Mouse (Mus musculus): ENCODE results near the gene Map3k21. TPM values are rescaled to one million over a fixed set of nuclear protein-coding genes. Genes with fewer than 3 reads are reported as not detected.

Map3k21 gene
- polyA plus RNA-seq, 1 experiment from 2014 or later, result 0.64 TPM

DNA sequence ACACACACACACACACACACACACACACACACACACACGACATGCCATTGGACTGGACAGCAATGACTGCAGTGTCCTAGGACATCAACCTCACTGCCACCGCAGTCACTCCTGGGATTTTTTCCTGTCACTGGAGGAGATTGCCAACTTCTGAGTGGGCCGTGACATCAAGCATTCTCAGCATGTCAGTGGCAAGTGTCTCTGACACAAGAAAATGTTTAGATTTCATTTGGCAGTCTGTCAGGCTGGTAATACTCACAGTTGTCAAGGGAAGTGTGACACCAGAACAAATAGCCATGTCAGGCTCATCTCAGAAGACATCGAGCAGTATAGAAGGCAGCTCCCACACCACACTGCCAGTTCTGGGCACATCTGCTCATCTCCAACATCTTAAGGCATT lies 29.8 kb upstream of the Map3k21 start:
- 85% methylated on average over 4 of the region's 4 CpGs for WGBS
- Histone ChIP-seq H3K36me3 (ENCODE audit: control insufficient read depth, insufficient read depth, low read length) (no peaks in the 10 kb centered on the region), H3K4me1 (ENCODE audit: control insufficient read depth, insufficient read depth, low read length) (no peaks in the 10 kb centered on the region), H3K9me3 (ENCODE audit: control insufficient read depth, low read length) (0 out of 2 replicates have a peak, but pooled peaks cover 6% of the 10 kb centered on the region), H3K9ac (ENCODE audit: low read depth, low read length) (no peak overlapping the region), H3K27me3 (replicated peaks; ENCODE audit: control insufficient read depth, insufficient read depth, low read length) (no peaks in the 10 kb centered on the region), H3K4me2 (ENCODE audit: low read depth, low read length) (no peak overlapping the region), H3K4me3 (ENCODE audit: low read depth, low read length) (no peak overlapping the region), H3K27ac (replicated peaks; ENCODE audit: low read depth, low read length) (no peak overlapping the region)
- DNase-seq (ENCODE audit: low spot score) (no peak), ATAC-seq (ENCODE audit: low read depth) (no peak)

- H3K27me3 ChIP-seq (replicated peaks; ENCODE audit: control insufficient read depth, insufficient read depth, low read length), result no peaks in the 10 kb centered on the region
- H3K36me3 ChIP-seq (ENCODE audit: control insufficient read depth, insufficient read depth, low read length), result no peaks in the 10 kb centered on the region
- no peak for DNase-seq (ENCODE audit: low spot score)
- WGBS, result 90% methylated on average over 9 of the region's 9 CpGs
- no peak overlapping the region for H3K27ac ChIP-seq (replicated peaks; ENCODE audit: low read depth, low read length)
- 0 out of 2 replicates have a peak, but pooled peaks cover 6% of the 10 kb centered on the region for H3K9me3 ChIP-seq (ENCODE audit: control insufficient read depth, low read length)
- H3K4me1 ChIP-seq (ENCODE audit: control insufficient read depth, insufficient read depth, low read length), result no peaks in the 10 kb centered on the region
- H3K4me2 ChIP-seq (ENCODE audit: low read depth, low read length), result no peak overlapping the region
- H3K4me3 ChIP-seq (ENCODE audit: low read depth, low read length), result no peak overlapping the region
- ATAC-seq (ENCODE audit: low read depth), result no peak
- no peak overlapping the region for H3K9ac ChIP-seq (ENCODE audit: low read depth, low read length)
Measured at GRCm38 (mm10) chr8:125887549-125887948, 22.7 kb upstream of the Map3k21 start.

DNA sequence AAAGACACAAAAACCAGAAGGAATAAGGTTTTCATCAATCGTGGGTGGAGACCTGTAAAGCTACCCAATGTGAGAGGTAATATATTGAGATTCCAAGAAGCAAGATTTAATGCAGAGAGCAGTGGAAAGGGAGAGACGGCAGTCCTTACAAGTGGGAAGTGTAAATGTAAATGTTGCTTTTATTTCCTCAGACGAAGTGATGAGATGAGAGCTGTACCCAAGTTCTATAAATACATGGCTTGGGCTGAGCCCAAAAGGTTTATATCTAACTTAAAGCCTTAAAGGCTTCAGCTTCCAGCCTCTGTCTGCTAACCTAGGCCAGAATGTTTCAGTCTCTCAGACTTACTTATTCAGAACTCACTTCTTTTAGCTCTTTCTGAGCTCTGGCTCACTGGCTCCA lies 20.3 kb upstream of the Map3k21 start:
- H3K9ac ChIP-seq (ENCODE audit: low read depth, low read length), result no peak overlapping the region
- H3K4me2 ChIP-seq (ENCODE audit: low read depth, low read length), result no peak overlapping the region
- H3K9me3 ChIP-seq (ENCODE audit: control insufficient read depth, low read length), result 0 out of 2 replicates have a peak, but pooled peaks cover 2% of the 10 kb centered on the region
- H3K4me3 ChIP-seq (ENCODE audit: low read depth, low read length), result no peak overlapping the region
- no peaks in the 10 kb centered on the region; the same call in 1 of the 2 replicates for H3K27me3 ChIP-seq (replicated peaks; ENCODE audit: control insufficient read depth, insufficient read depth, low read length)
- DNase-seq (ENCODE audit: low spot score) (no peak), ATAC-seq (ENCODE audit: low read depth) (no peak)
- H3K4me1 ChIP-seq (ENCODE audit: control insufficient read depth, insufficient read depth, low read length), result no peaks in the 10 kb centered on the region
- WGBS, result 75% methylated on average over 3 of the region's 3 CpGs
- H3K36me3 ChIP-seq (ENCODE audit: control insufficient read depth, insufficient read depth, low read length), result no peaks in the 10 kb centered on the region
- H3K27ac ChIP-seq (replicated peaks; ENCODE audit: low read depth, low read length), result no peak overlapping the region

- Histone ChIP-seq H3K4me2 (ENCODE audit: low read depth, low read length) (no peak overlapping the region), H3K36me3 (ENCODE audit: control insufficient read depth, insufficient read depth, low read length) (no peaks in the 10 kb centered on the region), H3K9ac (ENCODE audit: low read depth, low read length) (no peak overlapping the region), H3K9me3 (ENCODE audit: control insufficient read depth, low read length) (no peaks in the 10 kb centered on the region), H3K4me3 (ENCODE audit: low read depth, low read length) (no peak overlapping the region), H3K4me1 (ENCODE audit: control insufficient read depth, insufficient read depth, low read length) (0 out of 2 replicates have a peak, but pooled peaks cover 4% of the 10 kb centered on the region), H3K27me3 (replicated peaks; ENCODE audit: control insufficient read depth, insufficient read depth, low read length) (peaks cover 30% of the 10 kb centered on the region), H3K27ac (replicated peaks; ENCODE audit: low read depth, low read length) (no peak overlapping the region)
- no peak for DNase-seq (ENCODE audit: low spot score)
- no peak for ATAC-seq (ENCODE audit: low read depth)
- WGBS, result 58% methylated on average over 11 of the region's 11 CpGs
Measured at GRCm38 (mm10) chr8:125897388-125897787, 12.9 kb upstream of the Map3k21 start.

GRCm38 (mm10) chr8:125897868-125898788 lies 12.1 kb upstream of the Map3k21 start, which contains the start of gene Pcnx2:
Pcnx2 (minus strand) TSS chr8:125898317.
- H3K9ac ChIP-seq (ENCODE audit: low read depth, low read length), result peak within 1 kb of the TSS; percentile 30; the same call in 1 of the 2 replicates
- no peaks in the 10 kb centered on the region for H3K9me3 ChIP-seq (ENCODE audit: control insufficient read depth, low read length)
- 8% methylated on average over 39 of the region's 44 CpGs for WGBS
- 0 out of 2 replicates have a peak, but pooled peaks cover 4% of the 10 kb centered on the region for H3K4me1 ChIP-seq (ENCODE audit: control insufficient read depth, insufficient read depth, low read length)
- DNase-seq (ENCODE audit: low spot score) (peak; percentile 36), ATAC-seq (ENCODE audit: low read depth) (peak; percentile 71)
- peak within 1 kb of the TSS; percentile 25 for H3K4me3 ChIP-seq (ENCODE audit: low read depth, low read length)
- peak within 1 kb of the TSS; percentile 43 for H3K4me2 ChIP-seq (ENCODE audit: low read depth, low read length)
- peaks cover 30% of the 10 kb centered on the region for H3K27me3 ChIP-seq (replicated peaks; ENCODE audit: control insufficient read depth, insufficient read depth, low read length)
- H3K27ac ChIP-seq (replicated peaks; ENCODE audit: low read depth, low read length), result no peak within 1 kb of the TSS
- H3K36me3 ChIP-seq (ENCODE audit: control insufficient read depth, insufficient read depth, low read length), result no peaks in the 10 kb centered on the region

DNA sequence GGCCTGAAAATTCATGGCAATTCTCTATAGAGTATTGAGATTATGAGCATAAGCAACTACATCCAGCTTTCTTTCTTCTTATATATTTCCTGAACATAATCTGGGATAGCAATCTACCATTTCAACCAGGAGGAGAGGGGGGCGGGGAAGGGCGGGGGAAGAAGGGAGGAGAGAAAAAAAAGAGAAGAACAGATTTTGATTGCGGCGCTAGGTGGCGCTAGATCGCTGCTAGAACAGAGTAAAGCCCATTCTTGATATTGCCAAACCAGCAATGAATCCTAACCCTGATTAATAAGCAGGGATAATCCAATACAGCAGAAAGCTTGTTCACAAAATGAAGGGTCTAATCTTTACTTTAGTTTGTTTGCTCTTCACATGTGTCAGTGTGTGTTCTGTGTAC lies 11.4 kb upstream of the Map3k21 start:
- peak; percentile 71 for DNase-seq (ENCODE audit: low spot score)
- H3K9me3 ChIP-seq (ENCODE audit: control insufficient read depth, low read length), result no peaks in the 10 kb centered on the region
- H3K36me3 ChIP-seq (ENCODE audit: control insufficient read depth, insufficient read depth, low read length), result no peaks in the 10 kb centered on the region
- H3K4me3 ChIP-seq (ENCODE audit: low read depth, low read length), result no peak overlapping the region
- WGBS, result 0% methylated on average over 6 of the region's 6 CpGs
- H3K4me1 ChIP-seq (ENCODE audit: control insufficient read depth, insufficient read depth, low read length), result 0 out of 2 replicates have a peak, but pooled peaks cover 4% of the 10 kb centered on the region
- no peak overlapping the region for H3K4me2 ChIP-seq (ENCODE audit: low read depth, low read length)
- no peak overlapping the region for H3K27ac ChIP-seq (replicated peaks; ENCODE audit: low read depth, low read length)
- H3K9ac ChIP-seq (ENCODE audit: low read depth, low read length), result no peak overlapping the region
- no peak for ATAC-seq (ENCODE audit: low read depth)
- peaks cover 30% of the 10 kb centered on the region for H3K27me3 ChIP-seq (replicated peaks; ENCODE audit: control insufficient read depth, insufficient read depth, low read length)

DNA sequence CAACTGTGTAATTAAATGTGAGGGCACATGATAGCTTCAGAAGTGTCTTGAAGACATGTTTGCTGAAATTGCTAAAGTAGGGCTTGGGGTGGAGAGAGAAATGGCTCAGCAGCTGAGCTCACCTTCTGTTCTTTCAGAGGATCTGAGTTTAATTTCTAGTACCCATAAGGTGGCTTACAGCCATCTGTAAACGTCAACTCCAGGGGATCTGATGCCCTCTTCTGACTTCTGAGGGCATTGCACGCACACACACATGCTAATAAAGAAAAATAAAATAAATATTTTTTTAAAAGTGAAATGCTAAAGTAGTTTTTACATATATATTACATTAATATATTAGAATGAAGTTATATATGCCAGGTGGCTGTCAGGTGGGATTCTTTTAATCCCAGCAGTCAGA lies 9.1 kb upstream of the Map3k21 start:
- DNase-seq (ENCODE audit: low spot score) (no peak), ATAC-seq (ENCODE audit: low read depth) (no peak)
- 0 out of 2 replicates have a peak, but pooled peaks cover 4% of the 10 kb centered on the region for H3K4me1 ChIP-seq (ENCODE audit: control insufficient read depth, insufficient read depth, low read length)
- H3K4me2 ChIP-seq (ENCODE audit: low read depth, low read length), result no peak overlapping the region
- H3K27ac ChIP-seq (replicated peaks; ENCODE audit: low read depth, low read length), result no peak overlapping the region
- 28% methylated on average over 2 of the region's 2 CpGs for WGBS
- no peak overlapping the region for H3K9ac ChIP-seq (ENCODE audit: low read depth, low read length)
- H3K36me3 ChIP-seq (ENCODE audit: control insufficient read depth, insufficient read depth, low read length), result no peaks in the 10 kb centered on the region
- peaks cover 26% of the 10 kb centered on the region for H3K27me3 ChIP-seq (replicated peaks; ENCODE audit: control insufficient read depth, insufficient read depth, low read length)
- H3K9me3 ChIP-seq (ENCODE audit: control insufficient read depth, low read length), result no peaks in the 10 kb centered on the region
- no peak overlapping the region for H3K4me3 ChIP-seq (ENCODE audit: low read depth, low read length)

DNA sequence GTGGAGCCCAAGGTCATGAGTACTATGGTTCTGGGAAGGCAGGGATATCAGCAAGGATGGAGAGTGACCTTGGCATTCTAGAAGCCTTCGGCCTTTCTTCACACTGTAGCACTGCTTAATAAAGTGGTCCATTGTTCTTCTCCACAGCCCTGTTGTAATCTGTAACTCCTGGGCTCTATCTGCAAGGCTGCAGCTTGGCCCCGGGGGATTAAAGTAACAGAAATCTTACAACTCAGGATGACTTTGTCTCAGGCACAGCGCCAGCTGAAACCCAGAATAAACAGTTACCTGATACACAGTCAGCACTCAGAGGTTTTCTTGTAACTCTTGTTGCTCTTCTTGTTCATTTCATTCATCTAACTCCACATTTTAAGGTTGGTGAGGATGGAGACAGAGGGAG lies 7.7 kb upstream of the Map3k21 start:
- H3K4me1 ChIP-seq (ENCODE audit: control insufficient read depth, insufficient read depth, low read length), result 0 out of 2 replicates have a peak, but pooled peaks cover 4% of the 10 kb centered on the region
- no peak overlapping the region for H3K9ac ChIP-seq (ENCODE audit: low read depth, low read length)
- ATAC-seq (ENCODE audit: low read depth) (no peak), DNase-seq (ENCODE audit: low spot score) (peak; percentile 68)
- H3K36me3 ChIP-seq (ENCODE audit: control insufficient read depth, insufficient read depth, low read length), result no peaks in the 10 kb centered on the region
- no peak overlapping the region for H3K4me3 ChIP-seq (ENCODE audit: low read depth, low read length)
- no peaks in the 10 kb centered on the region for H3K9me3 ChIP-seq (ENCODE audit: control insufficient read depth, low read length)
- 30% methylated on average over 3 of the region's 3 CpGs for WGBS
- no peak overlapping the region for H3K27ac ChIP-seq (replicated peaks; ENCODE audit: low read depth, low read length)
- peaks cover 13% of the 10 kb centered on the region for H3K27me3 ChIP-seq (replicated peaks; ENCODE audit: control insufficient read depth, insufficient read depth, low read length)
- H3K4me2 ChIP-seq (ENCODE audit: low read depth, low read length), result no peak overlapping the region
